Mouse (Mus musculus) lung, postnatal 0 days (tissue): ENCODE results near the gene Sys1.

ENCODE experiments used
- CTCF ChIP-seq: IDR thresholded peaks from 2 replicates; pipeline ENCODE4 v1.5.1; 2016; ENCODE audit warnings: antibody characterized with exemption, mild to moderate bottlenecking
- EP300 ChIP-seq: IDR thresholded peaks from 2 replicates; pipeline ENCODE4 v1.6.1; 2016; ENCODE audit warnings: antibody characterized with exemption, mild to moderate bottlenecking, control low read depth

DNA sequence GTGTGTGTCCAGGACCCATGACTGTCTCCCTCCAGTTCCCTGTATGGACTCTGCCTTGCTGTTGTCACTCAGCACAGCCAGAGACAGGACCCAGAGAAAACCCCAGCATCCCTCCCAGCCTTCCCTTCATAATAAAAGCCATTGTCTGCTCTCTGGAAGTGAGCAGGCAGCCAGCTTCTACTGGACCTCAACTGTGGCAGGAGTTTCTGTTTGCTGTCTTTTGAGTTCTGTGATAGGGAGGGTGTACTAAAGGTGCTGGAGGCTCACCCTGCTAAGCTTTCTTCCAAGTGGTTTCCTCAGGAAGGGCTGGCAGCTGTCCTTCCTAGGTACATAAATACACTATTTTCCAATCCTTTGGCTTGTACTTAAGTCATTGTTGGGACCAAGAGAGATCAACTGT is 8.4 kb downstream of the Sys1 start:
- TF ChIP-seq CTCF (no peak), EP300 (no peak)
